Mouse (Mus musculus): ENCODE measurements around the gene Piezo1.

DNA sequence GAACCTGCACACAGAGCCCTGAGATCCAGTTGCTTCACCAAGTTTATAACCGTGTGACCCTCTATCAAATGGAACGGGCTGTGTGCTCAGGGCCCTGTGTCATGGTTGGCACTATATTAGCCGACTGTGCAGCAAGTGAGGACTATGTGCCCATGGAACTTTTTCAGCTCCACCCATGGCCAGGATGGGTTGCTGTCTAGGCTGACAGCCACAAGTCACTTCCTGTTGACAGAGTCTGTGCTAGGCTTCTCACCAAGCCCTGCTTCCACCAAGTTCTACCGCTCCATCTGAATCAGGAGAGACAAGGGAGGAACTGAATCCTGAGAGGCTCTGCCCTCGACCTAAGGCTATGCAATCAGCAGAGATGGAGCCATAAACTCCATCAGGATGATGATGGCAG, 10.1 kb upstream of the Piezo1 start:
- TF ChIP-seq CTCF (IDR thresholded peaks at IDR 0.05) = no peak
- no peak for TF ChIP-seq EP300 (IDR thresholded peaks at IDR 0.05; ENCODE audit: insufficient read depth, low read depth, low read length)
- no peak for TF ChIP-seq POLR2A (IDR thresholded peaks at IDR 0.05; ENCODE audit: insufficient read depth, low read depth, low read length)
